Mouse (Mus musculus): Measurements from ENCODE around the gene Dhdh. TPM values are rescaled to one million over a fixed set of nuclear protein-coding genes. Genes with fewer than 3 reads are reported as not detected.

Gene Dhdh
- total RNA-seq, 2 experiments from 2014 or later, result 3.5 to 4.7 TPM

DNA sequence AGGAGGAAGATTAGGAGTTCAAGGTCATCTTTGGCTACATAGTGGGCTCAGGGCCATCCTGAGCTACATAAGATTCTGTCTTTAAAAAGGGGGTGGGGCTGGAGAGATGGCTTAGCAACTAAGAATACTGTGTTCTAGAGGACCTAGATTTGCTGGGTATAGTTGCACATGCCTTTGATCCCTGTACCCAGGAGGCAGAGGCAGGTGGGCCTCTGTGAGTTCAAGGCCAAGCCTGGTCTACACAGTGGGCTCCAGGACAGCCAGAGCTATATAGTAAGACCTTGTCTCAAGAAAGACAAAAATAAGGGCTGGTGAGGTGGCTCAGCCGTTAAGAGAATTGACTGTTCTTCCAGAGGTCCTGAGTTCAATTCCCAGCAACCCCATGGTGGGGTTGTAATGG, 38.6 kb downstream of the Dhdh start:
- no peak for DNase-seq

DNA sequence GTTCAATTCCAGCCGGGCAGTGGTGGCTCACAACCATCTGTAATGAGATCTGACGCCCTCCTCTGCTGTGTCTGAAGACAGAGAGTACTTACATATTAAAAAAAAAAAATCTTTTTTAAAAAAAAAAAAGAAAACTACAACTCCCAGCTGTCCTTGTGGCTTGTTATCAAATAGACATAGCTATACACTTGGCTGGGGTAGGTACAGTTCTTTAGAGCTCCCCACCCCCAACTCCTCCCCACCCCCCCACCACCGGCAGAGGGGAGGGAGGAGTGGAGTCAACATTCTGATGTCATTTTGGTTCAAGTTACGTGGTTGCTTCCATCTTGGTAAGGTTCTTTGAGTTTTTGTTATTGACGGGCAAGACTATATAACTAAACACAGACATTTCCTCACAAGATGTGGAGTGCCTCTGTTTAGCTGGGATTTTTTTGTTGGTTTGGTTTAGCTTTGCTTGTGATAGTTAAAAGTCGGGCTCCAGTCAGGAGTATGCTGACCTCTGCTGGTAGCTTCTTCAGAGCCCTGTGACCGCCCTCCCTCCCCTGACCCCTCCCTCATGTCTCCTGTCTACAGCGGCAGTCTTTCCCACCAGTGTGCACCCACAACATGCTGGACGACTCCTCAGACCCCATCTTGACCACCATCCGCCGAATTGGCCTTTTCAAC, 41.1 kb downstream of the Dhdh start:
- DNase-seq, result peak; percentile 52

DNA sequence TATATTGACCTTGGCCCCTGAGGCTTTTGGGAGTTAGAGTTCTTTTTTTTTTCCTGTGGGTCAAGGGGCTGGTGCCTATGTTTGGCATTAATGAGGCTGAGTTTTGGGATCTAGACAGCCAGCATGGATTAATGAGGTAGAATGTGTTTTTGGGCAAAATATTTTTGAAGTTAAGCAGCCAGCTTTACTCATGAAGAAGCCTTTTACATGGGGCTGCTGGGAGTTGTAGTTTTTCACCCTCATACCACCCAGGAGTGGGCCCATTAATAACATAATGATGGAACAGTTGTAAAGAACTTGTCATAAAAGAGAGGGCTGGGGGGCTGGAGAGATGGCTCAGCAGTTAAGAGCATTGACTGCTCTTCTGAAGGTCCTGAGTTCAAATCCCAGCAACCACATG, 42.0 kb downstream of the Dhdh start:
- no peak for DNase-seq

DNA sequence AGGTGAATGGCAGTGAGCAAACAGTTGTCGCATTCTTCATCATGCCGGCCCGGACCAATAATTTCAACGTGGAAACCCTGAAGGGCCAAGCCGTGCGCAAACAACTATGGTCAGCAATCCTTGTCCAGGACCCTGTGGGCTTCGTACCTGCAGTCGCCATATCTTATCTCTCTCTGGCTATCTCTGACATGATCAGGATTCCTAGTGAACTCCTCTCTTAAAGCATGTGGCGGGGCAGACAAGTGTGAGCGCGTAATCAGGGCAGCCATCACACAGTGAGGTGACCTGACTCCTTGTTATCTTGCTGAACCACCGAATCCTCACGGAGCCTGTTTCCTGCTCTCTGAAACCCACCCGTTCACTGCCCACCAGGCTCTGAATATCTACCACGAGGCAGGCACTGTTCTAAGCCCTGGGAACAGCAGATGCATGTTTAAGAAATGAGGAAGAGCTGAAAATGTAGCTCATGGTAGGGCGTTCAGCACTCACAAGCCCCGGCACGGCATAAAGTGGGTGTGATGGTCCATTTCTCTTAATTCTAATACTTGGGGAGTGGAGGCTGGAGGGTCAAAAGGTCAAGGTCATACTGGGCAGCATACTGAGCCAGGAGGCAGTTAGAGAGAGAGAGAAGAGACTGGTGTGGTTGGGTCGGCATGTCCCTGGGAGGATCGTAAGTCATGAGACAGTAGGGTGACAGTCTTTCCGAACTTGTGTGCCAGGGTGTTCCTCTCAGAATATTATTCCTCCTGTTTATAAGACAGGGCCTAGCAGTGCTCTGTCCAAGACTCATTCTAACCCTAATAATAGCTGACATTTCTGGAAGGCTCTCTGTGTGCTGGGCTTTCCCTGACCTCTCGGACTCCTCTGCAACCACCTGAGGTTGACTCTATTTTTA, 44.8 kb downstream of the Dhdh start:
- no peak for DNase-seq

DNA sequence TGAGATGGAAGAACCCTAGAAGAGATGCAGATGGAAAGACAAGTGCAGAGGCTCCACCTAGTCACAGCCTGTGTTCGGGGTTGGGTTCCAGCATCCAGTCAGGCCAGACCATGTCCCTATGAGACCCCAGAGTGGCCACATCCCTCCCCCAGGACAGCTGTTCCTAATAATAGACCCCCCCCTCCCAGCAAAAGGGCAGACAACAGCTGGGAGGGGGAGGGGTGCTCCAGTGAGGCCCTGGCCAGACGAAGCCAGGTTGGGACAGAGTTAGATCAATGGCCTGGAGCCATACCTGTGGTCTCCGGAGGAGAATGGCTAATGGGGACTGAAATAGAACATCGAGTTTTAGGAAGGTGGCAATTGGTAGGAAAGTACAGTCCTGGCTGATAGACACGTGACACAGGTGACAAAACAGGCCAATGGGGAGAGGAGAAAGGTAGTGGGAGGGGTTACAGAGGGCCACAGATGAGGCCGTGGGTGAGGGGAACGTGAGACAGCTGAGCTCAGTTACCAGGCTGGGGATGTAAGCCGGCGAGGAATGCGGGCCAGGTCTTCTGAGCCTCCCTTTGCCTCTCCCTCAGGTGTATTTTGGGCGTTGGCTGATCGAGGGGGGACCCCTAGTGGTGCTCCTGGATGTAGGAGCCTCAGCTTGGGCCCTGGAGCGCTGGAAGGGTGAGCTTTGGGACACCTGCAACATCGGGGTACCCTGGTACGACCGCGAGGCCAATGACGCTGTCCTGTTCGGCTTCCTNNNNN, 50.9 kb downstream of the Dhdh start, which contains the start of gene Ruvbl2:
Ruvbl2 (minus strand) TSS at position 576 of the 756 bp plus-strand sequence.
- peak; percentile 36 for DNase-seq

DNA sequence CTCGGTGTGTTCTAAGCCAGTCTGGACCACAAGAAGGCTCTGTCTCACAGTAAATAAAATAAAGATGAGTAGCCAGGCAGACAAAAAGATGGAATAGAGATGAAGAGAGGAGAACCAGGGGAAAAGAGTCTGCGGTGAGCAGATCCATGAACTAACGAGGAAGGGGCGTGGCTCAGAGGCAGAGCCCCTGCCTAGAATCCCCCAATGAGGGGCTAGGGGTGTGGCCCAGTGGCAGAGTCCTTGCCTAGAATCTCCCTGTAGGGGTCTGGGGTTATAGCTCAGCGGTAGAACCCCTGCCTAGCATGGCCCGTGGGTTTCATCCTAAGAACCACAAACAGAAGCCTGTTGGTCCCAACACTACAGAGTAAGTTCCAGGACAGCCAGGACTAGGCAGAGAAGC, 51.6 kb downstream of the Dhdh start:
- DNase-seq, result no peak

DNA sequence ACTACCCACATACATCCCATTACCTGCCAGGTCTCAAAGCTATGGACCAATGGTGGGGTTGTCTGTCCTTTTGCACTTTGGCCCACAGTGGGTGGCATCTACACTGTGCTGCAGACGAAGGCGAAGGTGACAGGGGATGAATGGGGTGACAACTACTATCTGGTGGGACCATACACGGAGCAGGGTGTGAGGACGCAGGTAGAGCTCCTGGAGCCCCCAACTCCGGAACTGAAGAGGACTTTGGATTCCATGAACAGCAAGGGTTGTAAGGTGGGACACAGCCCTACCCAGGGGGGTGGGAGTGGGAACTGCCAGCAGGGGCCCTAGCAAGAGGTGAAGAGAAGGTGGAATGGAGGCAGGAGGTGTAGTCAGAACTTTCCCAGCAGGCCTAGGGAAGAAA, 52.2 kb downstream of the Dhdh start:
- no peak for DNase-seq

DNA sequence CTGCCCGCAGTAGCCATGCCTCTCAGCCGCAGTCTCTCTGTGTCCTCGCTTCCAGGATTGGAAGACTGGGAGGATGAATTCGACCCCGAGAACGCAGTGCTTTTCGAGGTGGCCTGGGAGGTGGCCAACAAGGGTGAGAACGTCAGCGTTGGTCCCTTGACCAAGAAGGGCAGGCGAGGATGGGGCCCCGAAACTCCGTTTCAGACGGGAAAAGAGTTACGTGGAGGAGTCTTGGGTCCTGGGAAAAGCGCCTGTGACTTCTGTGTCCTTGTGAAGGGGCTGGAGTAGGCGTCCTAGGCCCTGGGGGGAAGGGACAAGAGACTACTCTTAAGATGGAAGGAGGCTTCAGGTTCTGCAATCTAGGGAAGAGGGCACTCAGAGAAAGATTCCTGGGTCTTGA, 53.6 kb downstream of the Dhdh start:
- no peak for DNase-seq

DNA sequence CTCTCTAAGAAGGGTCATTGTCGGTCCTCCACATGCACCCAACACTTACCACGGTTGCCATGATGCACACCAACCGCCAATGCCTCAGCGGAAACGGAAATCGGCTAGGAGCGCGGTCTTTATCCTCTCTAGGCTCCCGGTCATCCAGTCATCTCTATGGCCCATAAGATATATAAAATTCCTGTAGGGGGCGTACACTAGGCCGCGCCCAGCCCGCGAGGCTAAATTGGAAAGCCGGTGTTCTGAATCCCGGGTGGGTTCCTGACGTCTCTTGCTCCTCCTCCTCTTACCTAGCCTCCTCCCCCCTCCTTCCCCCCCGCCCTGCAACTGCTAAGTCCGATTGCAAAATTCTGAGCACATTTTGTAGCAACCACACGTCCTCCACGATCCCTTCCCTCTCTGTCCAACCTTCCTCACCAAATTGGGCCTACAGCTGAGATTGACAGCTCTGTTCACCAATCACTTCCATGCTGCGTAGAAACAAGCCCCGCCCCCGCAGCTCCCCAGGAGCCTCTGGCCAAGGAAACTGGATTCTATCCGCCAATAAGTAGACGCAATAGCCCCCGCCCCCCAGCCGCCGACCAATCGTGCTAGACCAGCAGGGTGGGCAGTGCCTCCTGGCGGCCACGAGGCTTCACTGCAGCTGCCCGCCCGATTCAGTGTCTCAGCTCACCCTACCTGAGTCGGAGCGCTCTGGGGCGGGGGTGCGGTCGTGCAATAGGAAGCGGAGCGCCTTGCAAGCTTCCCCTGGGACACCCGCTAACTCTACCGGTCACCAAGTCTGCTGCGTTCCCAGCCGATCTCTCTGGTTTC, 54.2 kb downstream of the Dhdh start, which contains the start of gene Gys1:
Gys1 (plus strand) TSS at position 642 of the 813 bp plus-strand sequence.
- peak; percentile 100 for DNase-seq

DNA sequence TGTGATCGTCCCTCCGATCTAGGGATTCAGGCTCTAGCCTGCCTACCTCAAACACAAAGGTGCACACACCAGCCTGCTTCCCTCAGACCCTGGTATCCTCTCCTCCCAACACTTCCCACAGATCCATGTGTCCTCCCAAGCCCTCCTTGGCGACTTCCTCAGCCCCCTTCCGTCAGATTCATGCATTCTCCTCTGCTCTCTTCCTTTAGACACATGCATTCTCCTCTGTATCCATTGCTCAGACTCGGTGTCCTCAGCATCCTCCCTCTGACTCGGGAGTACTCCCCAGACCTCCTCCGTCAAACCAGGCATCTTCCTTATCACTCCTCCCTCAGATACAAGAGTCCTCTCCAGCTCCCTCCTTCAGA, 54.8 kb downstream of the Dhdh start:
- no peak for DNase-seq

DNA sequence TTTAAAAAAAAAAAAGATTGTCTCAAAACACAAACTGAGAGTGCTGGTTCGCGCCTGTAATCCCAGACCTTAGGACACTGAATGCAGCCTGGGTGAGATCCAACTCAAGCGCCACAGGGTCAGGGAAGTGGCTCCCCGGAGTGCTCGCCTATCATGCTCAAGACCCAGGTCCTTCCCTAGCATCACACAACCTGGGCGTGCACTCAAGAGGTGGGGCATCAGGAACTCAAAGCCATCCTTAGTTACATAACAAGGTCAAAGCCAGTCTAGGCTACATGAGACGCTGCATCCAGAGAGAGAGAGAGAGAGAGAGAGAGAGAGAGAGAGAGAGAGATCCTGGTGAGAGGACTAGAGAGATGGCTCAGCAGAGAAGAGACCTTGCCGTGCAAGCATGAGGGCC, 62.0 kb downstream of the Dhdh start:
- DNase-seq, result no peak

DNA sequence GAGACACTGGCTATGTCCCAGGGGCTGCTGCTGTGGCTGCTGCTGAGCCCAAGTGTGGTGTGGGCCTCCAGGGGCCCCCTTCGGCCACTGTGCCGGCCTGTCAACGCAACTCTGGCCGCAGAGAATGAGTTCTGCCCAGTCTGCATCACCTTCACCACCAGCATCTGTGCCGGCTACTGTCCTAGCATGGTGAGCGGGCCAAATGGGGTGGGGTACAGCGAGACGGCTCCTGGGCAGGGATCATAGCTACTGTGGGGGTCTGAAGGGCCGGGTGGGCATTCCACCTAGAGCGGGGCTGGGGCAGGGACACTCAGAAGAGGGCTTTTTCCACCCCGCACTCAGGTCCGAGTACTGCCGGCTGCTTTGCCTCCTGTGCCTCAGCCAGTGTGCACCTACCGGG, 67.4 kb downstream of the Dhdh start:
- no peak for DNase-seq

Small RNA genes within 50 kb of the gene (microRNA-seq; reads per million reads assigned to microRNA genes)
- 0 to 0.69 reads per million in 2 experiments for gene Gm22133

Other genes starting within 250 kb of the Dhdh start
- 1 to 10 TPM; 2.1 to 3.6 TPM for gene Cd37, start 249.7 kb downstream of the Dhdh start, total RNA-seq (2021)
- under 1 TPM in 1 of 2 experiments, not detected in 1; 0.18 TPM for gene Slc6a16, start 247.7 kb downstream of the Dhdh start, total RNA-seq (2021)
- gene Slc6a21, start 211.3 kb downstream of the Dhdh start, total RNA-seq (2021), result not detected
- 10 to 100 TPM; 26.2 to 29.2 TPM for gene Trpm4, start 155.0 kb downstream of the Dhdh start, total RNA-seq (2021)
- gene Hrc, start 153.5 kb downstream of the Dhdh start, total RNA-seq (2021), result 100 to 1,000 TPM; 182 to 202 TPM
- gene Ppfia3, start 121.8 kb downstream of the Dhdh start, total RNA-seq (2021), result under 1 TPM; 0.26 to 0.34 TPM
- gene Lin7b, start 118.2 kb downstream of the Dhdh start, total RNA-seq (2021), result 1 to 10 TPM; 1.5 to 2.4 TPM
- gene Snrnp70, start 93.1 kb downstream of the Dhdh start, total RNA-seq (2021), result 100 to 1,000 TPM; 203 to 223 TPM
- under 1 TPM; 0.43 to 0.59 TPM for gene Kcna7, start 83.2 kb downstream of the Dhdh start, total RNA-seq (2021)
- under 1 TPM; 0.17 to 0.43 TPM for gene Ntf5, start 75.1 kb downstream of the Dhdh start, total RNA-seq (2021)
- gene Lhb, start 68.0 kb downstream of the Dhdh start, total RNA-seq (2021), result not detected
- 10 to 100 TPM; 82.7 to 90.3 TPM for gene Gys1, start 54.0 kb downstream of the Dhdh start, total RNA-seq (2021)
- gene Ruvbl2, start 50.7 kb downstream of the Dhdh start, total RNA-seq (2021), result 10 to 100 TPM; 38.7 to 39.3 TPM
- 100 to 1,000 TPM; 302 to 316 TPM for gene Ftl1, start 28.9 kb downstream of the Dhdh start, total RNA-seq (2021)
- gene Bax, start 21.9 kb downstream of the Dhdh start, total RNA-seq (2021), result 10 to 100 TPM; 48.6 to 50.7 TPM
- 1 to 10 TPM in 1 of 2 experiments, not detected in 1; 1.1 TPM for gene Tulp2, start 6.9 kb downstream of the Dhdh start, total RNA-seq (2021)
- 1 to 10 TPM; 2.0 to 2.1 TPM for gene Gm45808, start 2.0 kb downstream of the Dhdh start, total RNA-seq (2021)
- 100 to 1,000 TPM; 121 to 131 TPM for gene Nucb1, start 21.6 kb upstream of the Dhdh start, total RNA-seq (2021)
- gene Ppp1r15a, start 37.5 kb upstream of the Dhdh start, total RNA-seq (2021), result 10 to 100 TPM; 40.7 to 42.1 TPM
- gene Plekha4, start 37.5 kb upstream of the Dhdh start, total RNA-seq (2021), result 1 to 10 TPM; 3.6 to 4.0 TPM
- gene Hsd17b14, start 66.1 kb upstream of the Dhdh start, total RNA-seq (2021), result under 1 TPM in 1 of 2 experiments, not detected in 1; 0.20 TPM
- gene Bcat2, start 81.3 kb upstream of the Dhdh start, total RNA-seq (2021), result 10 to 100 TPM; 56.1 to 64.7 TPM
- gene Fgf21, start 126.7 kb upstream of the Dhdh start, total RNA-seq (2021), result not detected
- not detected for gene Fut1, start 128.5 kb upstream of the Dhdh start, total RNA-seq (2021)
- gene Izumo1, start 133.0 kb upstream of the Dhdh start, total RNA-seq (2021), result under 1 TPM; 0.56 to 0.60 TPM
- 10 to 100 TPM; 50.0 to 50.5 TPM for gene Rasip1, start 138.7 kb upstream of the Dhdh start, total RNA-seq (2021)
- gene Mamstr, start 151.2 kb upstream of the Dhdh start, total RNA-seq (2021), result 10 to 100 TPM in 1 of 2 experiments, 1 to 10 TPM in 1; 8.8 to 11.7 TPM
- not detected for gene Fut2, start 177.6 kb upstream of the Dhdh start, total RNA-seq (2021)
- not detected for gene Ntn5, start 195.2 kb upstream of the Dhdh start, total RNA-seq (2021)
- gene Sec1, start 205.6 kb upstream of the Dhdh start, total RNA-seq (2021), result under 1 TPM; 0.14 to 0.18 TPM
- gene Car11, start 211.0 kb upstream of the Dhdh start, total RNA-seq (2021), result 1 to 10 TPM; 4.5 to 5.0 TPM
- gene Dbp, start 216.3 kb upstream of the Dhdh start, total RNA-seq (2021), result 10 to 100 TPM; 22.6 to 25.1 TPM
- 100 to 1,000 TPM; 787 to 798 TPM for gene Rpl18, start 226.7 kb upstream of the Dhdh start, total RNA-seq (2021)
- 10 to 100 TPM; 14.2 to 16.7 TPM for gene Sphk2, start 229.2 kb upstream of the Dhdh start, total RNA-seq (2021)
- gene Fam83e, start 232.4 kb upstream of the Dhdh start, total RNA-seq (2021), result under 1 TPM; 0.38 to 0.43 TPM
- gene Spaca4, start 237.0 kb upstream of the Dhdh start, total RNA-seq (2021), result not detected